Mouse (Mus musculus): Measurements from ENCODE around the gene Nodal. TPM values are rescaled to one million over a fixed set of nuclear protein-coding genes. Genes with fewer than 3 reads are reported as not detected.

The Nodal gene
- polyA plus RNA-seq, 1 experiment from 2014 or later = 0.56 TPM

GRCm38 (mm10) chr10:61379340-61380040 is 38.3 kb upstream of the Nodal start:
- Histone ChIP-seq H3K4me3 (ENCODE audit: low read length) (0 out of 2 replicates have a peak overlapping the region, but pooled peaks have one; percentile 79), H3K36me3 (ENCODE audit: control insufficient read depth, insufficient read depth, low read length) (no peaks in the 10 kb centered on the region), H3K4me2 (ENCODE audit: low read length) (peak overlapping the region; percentile 85), H3K9me3 (ENCODE audit: control insufficient read depth, low read length) (no peaks in the 10 kb centered on the region), H3K9ac (ENCODE audit: low read depth, low read length) (peak overlapping the region; percentile 21), H3K4me1 (ENCODE audit: control insufficient read depth, insufficient read depth, low read depth, low read length) (peaks cover 38% of the 10 kb centered on the region), H3K27ac (ENCODE audit: low read depth, low read length) (0 out of 2 replicates have a peak overlapping the region, but pooled peaks have one; percentile 20), H3K27me3 (replicated peaks; ENCODE audit: control insufficient read depth, insufficient read depth, low read length) (no peaks in the 10 kb centered on the region)
- ATAC-seq = no peak
- 81% methylated on average over 13 of the region's 13 CpGs for WGBS

GRCm38 (mm10) chr10:61380186-61380585 is 37.6 kb upstream of the Nodal start:
- peak overlapping the region; percentile 85 for H3K4me2 ChIP-seq (ENCODE audit: low read length)
- H3K36me3 ChIP-seq (ENCODE audit: control insufficient read depth, insufficient read depth, low read length) = no peaks in the 10 kb centered on the region
- peak overlapping the region; percentile 18 for H3K27ac ChIP-seq (ENCODE audit: low read depth, low read length)
- no peaks in the 10 kb centered on the region for H3K9me3 ChIP-seq (ENCODE audit: control insufficient read depth, low read length)
- peak overlapping the region; percentile 79 for H3K4me3 ChIP-seq (ENCODE audit: low read length)
- no peaks in the 10 kb centered on the region for H3K27me3 ChIP-seq (replicated peaks; ENCODE audit: control insufficient read depth, insufficient read depth, low read length)
- WGBS = 9% methylated on average over 9 of the region's 9 CpGs
- H3K4me1 ChIP-seq (ENCODE audit: control insufficient read depth, insufficient read depth, low read depth, low read length) = peaks cover 33% of the 10 kb centered on the region
- ATAC-seq = peak; percentile 18
- H3K9ac ChIP-seq (ENCODE audit: low read depth, low read length) = peak overlapping the region; percentile 23

- peak overlapping the region; percentile 85 for H3K4me2 ChIP-seq (ENCODE audit: low read length)
- WGBS = 10% methylated on average over 8 of the region's 8 CpGs
- peaks cover 33% of the 10 kb centered on the region for H3K4me1 ChIP-seq (ENCODE audit: control insufficient read depth, insufficient read depth, low read depth, low read length)
- no peaks in the 10 kb centered on the region for H3K9me3 ChIP-seq (ENCODE audit: control insufficient read depth, low read length)
- H3K36me3 ChIP-seq (ENCODE audit: control insufficient read depth, insufficient read depth, low read length) = no peaks in the 10 kb centered on the region
- peak overlapping the region; percentile 31 for H3K27ac ChIP-seq (ENCODE audit: low read depth, low read length)
- ATAC-seq = no peak
- H3K27me3 ChIP-seq (replicated peaks; ENCODE audit: control insufficient read depth, insufficient read depth, low read length) = no peaks in the 10 kb centered on the region
- peak overlapping the region; percentile 79 for H3K4me3 ChIP-seq (ENCODE audit: low read length)
- H3K9ac ChIP-seq (ENCODE audit: low read depth, low read length) = 0 out of 2 replicates have a peak overlapping the region, but pooled peaks have one; percentile 90
These were observed 35.9 kb upstream of the Nodal start for GRCm38 (mm10) chr10:61381823-61382222.

- Histone ChIP-seq H3K4me1 (ENCODE audit: control insufficient read depth, insufficient read depth, low read depth, low read length) (peaks cover 33% of the 10 kb centered on the region), H3K4me2 (ENCODE audit: low read length) (peak overlapping the region; percentile 85), H3K27me3 (replicated peaks; ENCODE audit: control insufficient read depth, insufficient read depth, low read length) (no peaks in the 10 kb centered on the region), H3K9ac (ENCODE audit: low read depth, low read length) (peak overlapping the region; percentile 90), H3K4me3 (ENCODE audit: low read length) (peak overlapping the region; percentile 79), H3K27ac (ENCODE audit: low read depth, low read length) (peak overlapping the region; percentile 24; the same call in 1 of the 2 replicates), H3K9me3 (ENCODE audit: control insufficient read depth, low read length) (no peaks in the 10 kb centered on the region), H3K36me3 (ENCODE audit: control insufficient read depth, insufficient read depth, low read length) (no peaks in the 10 kb centered on the region)
- no peak for ATAC-seq
- WGBS = 2% methylated on average over 8 of the region's 8 CpGs
These were observed 35.5 kb upstream of the Nodal start for GRCm38 (mm10) chr10:61382281-61382731.

- Histone ChIP-seq H3K4me2 (ENCODE audit: low read length) (peak within 1 kb of the TSS; percentile 85), H3K9me3 (ENCODE audit: control insufficient read depth, low read length) (no peaks in the 10 kb centered on the region), H3K27ac (ENCODE audit: low read depth, low read length) (peak within 1 kb of the TSS; percentile 69), H3K27me3 (replicated peaks; ENCODE audit: control insufficient read depth, insufficient read depth, low read length) (no peaks in the 10 kb centered on the region), H3K9ac (ENCODE audit: low read depth, low read length) (peak within 1 kb of the TSS; percentile 90), H3K36me3 (ENCODE audit: control insufficient read depth, insufficient read depth, low read length) (no peaks in the 10 kb centered on the region), H3K4me3 (ENCODE audit: low read length) (peak within 1 kb of the TSS; percentile 79), H3K4me1 (ENCODE audit: control insufficient read depth, insufficient read depth, low read depth, low read length) (peaks cover 33% of the 10 kb centered on the region)
- ATAC-seq = peak; percentile 88
- WGBS = under 1% methylated on average over 59 of the region's 60 CpGs
These were observed 34.6 kb upstream of the Nodal start, which contains the start of gene Pald1 for GRCm38 (mm10) chr10:61383021-61383714. Pald1 (minus strand) TSS chr10:61383530.

- Histone ChIP-seq H3K4me2 (ENCODE audit: low read length) (peak overlapping the region; percentile 85), H3K9ac (ENCODE audit: low read depth, low read length) (peak overlapping the region; percentile 90), H3K4me3 (ENCODE audit: low read length) (peak overlapping the region; percentile 79), H3K36me3 (ENCODE audit: control insufficient read depth, insufficient read depth, low read length) (no peaks in the 10 kb centered on the region), H3K27me3 (replicated peaks; ENCODE audit: control insufficient read depth, insufficient read depth, low read length) (no peaks in the 10 kb centered on the region), H3K27ac (ENCODE audit: low read depth, low read length) (peak overlapping the region; percentile 69), H3K4me1 (ENCODE audit: control insufficient read depth, insufficient read depth, low read depth, low read length) (peaks cover 33% of the 10 kb centered on the region), H3K9me3 (ENCODE audit: control insufficient read depth, low read length) (no peaks in the 10 kb centered on the region)
- no peak for ATAC-seq
- 3% methylated on average over 11 of the region's 11 CpGs for WGBS
These were observed 34.1 kb upstream of the Nodal start for GRCm38 (mm10) chr10:61383715-61384047.

- Histone ChIP-seq H3K4me1 (ENCODE audit: control insufficient read depth, insufficient read depth, low read depth, low read length) (peaks cover 21% of the 10 kb centered on the region), H3K9me3 (ENCODE audit: control insufficient read depth, low read length) (no peaks in the 10 kb centered on the region), H3K9ac (ENCODE audit: low read depth, low read length) (no peak overlapping the region), H3K4me3 (ENCODE audit: low read length) (no peak overlapping the region), H3K4me2 (ENCODE audit: low read length) (no peak overlapping the region), H3K36me3 (ENCODE audit: control insufficient read depth, insufficient read depth, low read length) (no peaks in the 10 kb centered on the region), H3K27ac (ENCODE audit: low read depth, low read length) (no peak overlapping the region), H3K27me3 (replicated peaks; ENCODE audit: control insufficient read depth, insufficient read depth, low read length) (no peaks in the 10 kb centered on the region)
- no peak for ATAC-seq
- WGBS = 69% methylated on average over 6 of the region's 6 CpGs
These were observed 32.6 kb upstream of the Nodal start for GRCm38 (mm10) chr10:61385174-61385573.

- no peak for ATAC-seq
- no peak overlapping the region for H3K27ac ChIP-seq (ENCODE audit: low read depth, low read length)
- no peak overlapping the region for H3K9ac ChIP-seq (ENCODE audit: low read depth, low read length)
- no peaks in the 10 kb centered on the region for H3K27me3 ChIP-seq (replicated peaks; ENCODE audit: control insufficient read depth, insufficient read depth, low read length)
- no peaks in the 10 kb centered on the region for H3K36me3 ChIP-seq (ENCODE audit: control insufficient read depth, insufficient read depth, low read length)
- no peaks in the 10 kb centered on the region for H3K9me3 ChIP-seq (ENCODE audit: control insufficient read depth, low read length)
- 71% methylated on average over 6 of the region's 6 CpGs for WGBS
- H3K4me2 ChIP-seq (ENCODE audit: low read length) = no peak overlapping the region
- H3K4me3 ChIP-seq (ENCODE audit: low read length) = no peak overlapping the region
- peaks cover 12% of the 10 kb centered on the region for H3K4me1 ChIP-seq (ENCODE audit: control insufficient read depth, insufficient read depth, low read depth, low read length)
These were observed 31.5 kb upstream of the Nodal start for GRCm38 (mm10) chr10:61386284-61386683.

GRCm38 (mm10) chr10:61389020-61389419 is 28.8 kb upstream of the Nodal start:
- Histone ChIP-seq H3K4me3 (ENCODE audit: low read length) (no peak overlapping the region), H3K27ac (ENCODE audit: low read depth, low read length) (no peak overlapping the region), H3K36me3 (ENCODE audit: control insufficient read depth, insufficient read depth, low read length) (no peaks in the 10 kb centered on the region), H3K4me2 (ENCODE audit: low read length) (no peak overlapping the region), H3K27me3 (replicated peaks; ENCODE audit: control insufficient read depth, insufficient read depth, low read length) (no peaks in the 10 kb centered on the region), H3K9me3 (ENCODE audit: control insufficient read depth, low read length) (no peaks in the 10 kb centered on the region), H3K9ac (ENCODE audit: low read depth, low read length) (no peak overlapping the region), H3K4me1 (ENCODE audit: control insufficient read depth, insufficient read depth, low read depth, low read length) (peaks cover 3% of the 10 kb centered on the region)
- whole genome bisulfite sequencing = 24% methylated on average over 5 of the region's 5 CpGs
- ATAC-seq = peak; percentile 88
